Mouse (Mus musculus): Measurements from ENCODE around the gene St6galnac3. TPM values are rescaled to one million over a fixed set of nuclear protein-coding genes. Genes with fewer than 3 reads are reported as not detected.

Gene St6galnac3
- polyA plus RNA-seq, 1 experiment from 2014 or later = 55.0 TPM

DNA sequence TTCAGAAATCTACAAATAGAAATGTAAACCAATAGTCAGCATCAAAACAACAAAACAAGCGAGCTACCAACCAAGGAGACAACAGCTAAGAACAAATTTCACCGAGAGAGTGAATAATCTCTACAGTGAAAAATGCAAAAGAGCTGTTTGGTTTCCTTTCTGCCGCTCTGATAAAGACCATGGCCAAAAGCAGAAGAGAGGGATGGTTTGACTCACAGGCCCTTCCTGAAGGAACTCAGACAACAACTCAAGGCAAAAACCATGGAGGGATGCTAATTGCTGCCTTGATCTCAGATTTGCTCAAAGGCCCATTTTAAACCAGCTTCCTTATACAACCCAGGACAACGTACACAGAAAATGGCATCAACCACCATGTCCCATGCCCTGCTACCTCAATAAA is 437.4 kb downstream of the St6galnac3 start:
- Histone ChIP-seq H3K4me3 (ENCODE audit: low read depth, low read length) (no peak overlapping the region), H3K4me1 (ENCODE audit: control insufficient read depth, insufficient read depth, low read length) (no peaks in the 10 kb centered on the region), H3K27me3 (ENCODE audit: control insufficient read depth, insufficient read depth, low read length) (no peaks in the 10 kb centered on the region), H3K9me3 (replicated peaks; ENCODE audit: control insufficient read depth, low read length) (no peaks in the 10 kb centered on the region), H3K4me2 (ENCODE audit: low read depth, low read length) (no peak overlapping the region), H3K9ac (replicated peaks; ENCODE audit: low read length) (no peak overlapping the region), H3K27ac (replicated peaks; ENCODE audit: low read depth, low read length) (no peak overlapping the region), H3K36me3 (replicated peaks; ENCODE audit: control insufficient read depth, insufficient read depth, low read depth, low read length) (no peaks in the 10 kb centered on the region)
- DNase-seq (ENCODE audit: low spot score) (no peak), ATAC-seq (replicated peaks; ENCODE audit: insufficient number of reproducible peaks, low FRiP score, low TSS enrichment, low read depth) (no peak)
- 93% methylated on average over 4 of the region's 4 CpGs for WGBS

DNA sequence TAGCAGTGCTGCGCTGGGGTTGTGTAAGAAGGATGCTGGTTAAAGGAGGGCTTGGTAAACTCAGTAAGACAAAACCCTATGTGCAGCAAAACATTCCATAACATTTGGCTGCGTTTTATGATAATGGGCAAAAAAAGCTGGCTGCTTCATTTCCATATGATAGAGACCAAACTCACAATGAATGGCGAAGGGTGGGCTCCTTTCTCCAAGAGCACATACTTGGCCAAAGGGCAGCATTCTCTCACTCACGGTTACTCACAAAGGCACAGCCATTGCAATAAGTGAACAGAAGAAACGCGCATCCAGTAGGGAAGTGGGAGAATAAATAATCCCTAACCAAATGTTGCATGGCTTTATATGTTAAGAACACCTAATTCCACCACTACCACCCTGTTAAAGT is 437.9 kb downstream of the St6galnac3 start:
- Histone ChIP-seq H3K36me3 (replicated peaks; ENCODE audit: control insufficient read depth, insufficient read depth, low read depth, low read length) (no peaks in the 10 kb centered on the region), H3K27ac (replicated peaks; ENCODE audit: low read depth, low read length) (no peak overlapping the region), H3K9me3 (replicated peaks; ENCODE audit: control insufficient read depth, low read length) (no peaks in the 10 kb centered on the region), H3K4me1 (ENCODE audit: control insufficient read depth, insufficient read depth, low read length) (no peaks in the 10 kb centered on the region), H3K4me2 (ENCODE audit: low read depth, low read length) (no peak overlapping the region), H3K4me3 (ENCODE audit: low read depth, low read length) (no peak overlapping the region), H3K27me3 (ENCODE audit: control insufficient read depth, insufficient read depth, low read length) (no peaks in the 10 kb centered on the region), H3K9ac (replicated peaks; ENCODE audit: low read length) (no peak overlapping the region)
- no peak for DNase-seq (ENCODE audit: low spot score)
- ATAC-seq (replicated peaks; ENCODE audit: insufficient number of reproducible peaks, low FRiP score, low TSS enrichment, low read depth) = no peak
- WGBS = 94% methylated on average over 6 of the region's 6 CpGs

DNA sequence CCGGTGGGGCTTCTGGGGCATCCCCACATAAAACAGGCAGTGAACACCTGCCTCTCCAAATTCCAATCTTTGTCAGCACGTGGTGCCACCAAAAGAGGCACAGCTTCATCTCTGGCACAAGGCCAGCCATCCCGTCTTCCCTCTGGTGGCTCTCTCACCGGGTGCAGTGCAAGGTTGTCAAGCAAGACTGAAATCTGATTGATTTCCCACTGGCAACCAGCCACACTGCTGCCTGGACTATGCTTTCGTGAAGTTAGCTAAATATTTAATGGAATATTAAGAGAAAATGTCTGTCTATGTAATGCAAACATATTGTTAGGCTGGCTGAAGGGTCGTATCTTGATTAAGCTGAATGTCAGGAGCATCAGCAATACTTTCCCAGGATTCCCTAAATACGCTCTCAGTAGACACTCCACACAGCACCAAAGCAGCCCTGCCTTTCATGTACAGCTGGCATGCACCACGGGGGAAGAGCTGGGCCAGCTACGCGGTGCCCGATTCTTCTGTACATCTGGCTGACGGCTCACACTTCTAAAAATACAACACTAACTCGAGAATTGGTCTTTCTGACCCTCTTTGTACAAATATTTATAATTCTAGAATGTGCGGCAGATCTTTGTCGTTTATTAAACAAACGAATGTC is 442.7 kb downstream of the St6galnac3 start:
- no peaks in the 10 kb centered on the region for H3K36me3 ChIP-seq (replicated peaks; ENCODE audit: control insufficient read depth, insufficient read depth, low read depth, low read length)
- H3K27me3 ChIP-seq (ENCODE audit: control insufficient read depth, insufficient read depth, low read length) = no peaks in the 10 kb centered on the region
- no peaks in the 10 kb centered on the region for H3K4me1 ChIP-seq (ENCODE audit: control insufficient read depth, insufficient read depth, low read length)
- DNase-seq (ENCODE audit: low spot score) = no peak
- no peaks in the 10 kb centered on the region for H3K9me3 ChIP-seq (replicated peaks; ENCODE audit: control insufficient read depth, low read length)
- 79% methylated on average over 16 of the region's 16 CpGs for WGBS
- H3K4me3 ChIP-seq (ENCODE audit: low read depth, low read length) = no peak overlapping the region
- no peak overlapping the region for H3K9ac ChIP-seq (replicated peaks; ENCODE audit: low read length)
- no peak overlapping the region for H3K27ac ChIP-seq (replicated peaks; ENCODE audit: low read depth, low read length)
- no peak for ATAC-seq (replicated peaks; ENCODE audit: insufficient number of reproducible peaks, low FRiP score, low TSS enrichment, low read depth)
- H3K4me2 ChIP-seq (ENCODE audit: low read depth, low read length) = no peak overlapping the region

DNA sequence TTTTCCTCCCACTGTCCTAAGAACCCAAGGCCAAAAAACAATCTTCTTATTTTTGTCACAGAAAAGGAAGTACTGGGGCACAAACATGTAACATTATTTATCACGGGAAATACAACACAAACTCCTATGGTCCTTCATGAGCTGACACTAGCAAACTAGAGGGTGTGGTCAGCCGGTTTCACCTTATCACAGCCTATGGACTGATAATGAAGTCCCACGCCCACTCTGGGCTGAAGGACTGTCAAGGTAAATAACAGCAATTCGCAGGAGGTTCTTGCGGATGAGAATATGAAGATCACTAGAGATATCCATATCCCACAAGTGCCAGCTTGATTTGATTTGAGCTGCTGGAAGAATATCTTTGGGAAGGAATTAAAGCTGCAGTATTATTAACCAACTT is 446.7 kb downstream of the St6galnac3 start:
- Histone ChIP-seq H3K9me3 (replicated peaks; ENCODE audit: control insufficient read depth, low read length) (peaks cover 3% of the 10 kb centered on the region), H3K9ac (replicated peaks; ENCODE audit: low read length) (no peak overlapping the region), H3K4me2 (ENCODE audit: low read depth, low read length) (no peak overlapping the region), H3K4me1 (ENCODE audit: control insufficient read depth, insufficient read depth, low read length) (no peaks in the 10 kb centered on the region), H3K27me3 (ENCODE audit: control insufficient read depth, insufficient read depth, low read length) (no peaks in the 10 kb centered on the region), H3K36me3 (replicated peaks; ENCODE audit: control insufficient read depth, insufficient read depth, low read depth, low read length) (no peaks in the 10 kb centered on the region), H3K4me3 (ENCODE audit: low read depth, low read length) (no peak overlapping the region), H3K27ac (replicated peaks; ENCODE audit: low read depth, low read length) (no peak overlapping the region)
- WGBS = 81% methylated on average over 5 of the region's 5 CpGs
- DNase-seq (ENCODE audit: low spot score) = no peak
- no peak for ATAC-seq (replicated peaks; ENCODE audit: insufficient number of reproducible peaks, low FRiP score, low TSS enrichment, low read depth)

GRCm38 (mm10) chr3:153277389-153277999 is 447.5 kb downstream of the St6galnac3 start:
- Histone ChIP-seq H3K9me3 (replicated peaks; ENCODE audit: control insufficient read depth, low read length) (peaks cover 3% of the 10 kb centered on the region), H3K4me1 (ENCODE audit: control insufficient read depth, insufficient read depth, low read length) (no peaks in the 10 kb centered on the region), H3K4me3 (ENCODE audit: low read depth, low read length) (no peak overlapping the region), H3K9ac (replicated peaks; ENCODE audit: low read length) (no peak overlapping the region), H3K27me3 (ENCODE audit: control insufficient read depth, insufficient read depth, low read length) (no peaks in the 10 kb centered on the region), H3K4me2 (ENCODE audit: low read depth, low read length) (0 out of 2 replicates have a peak overlapping the region, but pooled peaks have one; percentile 3), H3K27ac (replicated peaks; ENCODE audit: low read depth, low read length) (no peak overlapping the region), H3K36me3 (replicated peaks; ENCODE audit: control insufficient read depth, insufficient read depth, low read depth, low read length) (no peaks in the 10 kb centered on the region)
- peak; percentile 75 for DNase-seq (ENCODE audit: low spot score)
- 26% methylated on average over 16 of the region's 16 CpGs for WGBS
- peak; percentile 89 for ATAC-seq (replicated peaks; ENCODE audit: insufficient number of reproducible peaks, low FRiP score, low TSS enrichment, low read depth)

- no peak overlapping the region for H3K27ac ChIP-seq (replicated peaks; ENCODE audit: low read depth, low read length)
- H3K4me1 ChIP-seq (ENCODE audit: control insufficient read depth, insufficient read depth, low read length) = no peaks in the 10 kb centered on the region
- no peaks in the 10 kb centered on the region for H3K27me3 ChIP-seq (ENCODE audit: control insufficient read depth, insufficient read depth, low read length)
- DNase-seq (ENCODE audit: low spot score) = no peak
- WGBS = 32% methylated on average over 16 of the region's 16 CpGs
- peaks cover 3% of the 10 kb centered on the region for H3K9me3 ChIP-seq (replicated peaks; ENCODE audit: control insufficient read depth, low read length)
- H3K9ac ChIP-seq (replicated peaks; ENCODE audit: low read length) = no peak overlapping the region
- H3K36me3 ChIP-seq (replicated peaks; ENCODE audit: control insufficient read depth, insufficient read depth, low read depth, low read length) = no peaks in the 10 kb centered on the region
- no peak overlapping the region for H3K4me3 ChIP-seq (ENCODE audit: low read depth, low read length)
- H3K4me2 ChIP-seq (ENCODE audit: low read depth, low read length) = no peak overlapping the region; the same call in 1 of the 2 replicates
- peak; percentile 78 for ATAC-seq (replicated peaks; ENCODE audit: insufficient number of reproducible peaks, low FRiP score, low TSS enrichment, low read depth)
Measured at GRCm38 (mm10) chr3:153276830-153277388, 448.1 kb downstream of the St6galnac3 start.

DNA sequence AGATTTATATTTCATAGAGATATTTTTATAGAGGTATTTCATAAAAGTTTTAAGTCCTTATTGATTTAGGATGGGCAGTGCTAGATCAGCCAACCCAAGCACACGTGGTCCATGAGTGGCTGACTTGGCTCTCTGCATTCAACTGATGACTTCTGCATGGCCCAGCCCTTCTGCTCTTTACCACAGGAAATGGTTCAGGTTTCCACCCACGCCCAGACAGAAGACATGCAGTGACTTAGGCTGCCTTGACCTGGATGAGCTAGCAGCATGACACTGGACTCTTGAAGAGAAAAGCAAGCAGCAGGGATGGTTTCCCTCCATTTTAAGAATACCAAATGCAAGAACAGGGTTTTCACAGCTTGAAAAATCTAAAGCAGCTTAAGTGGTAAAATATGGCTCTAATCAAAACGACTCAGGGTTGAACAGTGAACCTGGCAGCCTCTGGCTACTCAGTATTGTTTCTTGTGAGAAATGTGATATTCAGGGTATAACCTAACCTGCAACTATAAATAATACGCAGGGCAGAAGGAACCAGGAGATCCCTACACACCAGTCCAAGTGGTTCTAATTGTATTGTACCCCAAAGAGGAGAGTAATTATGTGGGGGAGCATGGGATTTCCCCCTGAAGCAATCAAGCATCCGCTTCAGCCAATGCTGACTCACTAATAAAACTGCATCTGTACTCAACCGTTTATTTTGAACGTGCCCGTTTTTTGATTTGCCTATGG is 448.7 kb downstream of the St6galnac3 start:
- no peak overlapping the region for H3K9ac ChIP-seq (replicated peaks; ENCODE audit: low read length)
- H3K4me3 ChIP-seq (ENCODE audit: low read depth, low read length) = no peak overlapping the region
- no peaks in the 10 kb centered on the region for H3K4me1 ChIP-seq (ENCODE audit: control insufficient read depth, insufficient read depth, low read length)
- H3K9me3 ChIP-seq (replicated peaks; ENCODE audit: control insufficient read depth, low read length) = peaks cover 3% of the 10 kb centered on the region
- 46% methylated on average over 8 of the region's 8 CpGs for WGBS
- H3K27ac ChIP-seq (replicated peaks; ENCODE audit: low read depth, low read length) = no peak overlapping the region
- H3K27me3 ChIP-seq (ENCODE audit: control insufficient read depth, insufficient read depth, low read length) = no peaks in the 10 kb centered on the region
- DNase-seq (ENCODE audit: low spot score) (peak; percentile 60), ATAC-seq (replicated peaks; ENCODE audit: insufficient number of reproducible peaks, low FRiP score, low TSS enrichment, low read depth) (0 out of 2 replicates have a peak, but pooled peaks have one; percentile 42)
- no peaks in the 10 kb centered on the region for H3K36me3 ChIP-seq (replicated peaks; ENCODE audit: control insufficient read depth, insufficient read depth, low read depth, low read length)
- H3K4me2 ChIP-seq (ENCODE audit: low read depth, low read length) = no peak overlapping the region; the same call in 1 of the 2 replicates

DNA sequence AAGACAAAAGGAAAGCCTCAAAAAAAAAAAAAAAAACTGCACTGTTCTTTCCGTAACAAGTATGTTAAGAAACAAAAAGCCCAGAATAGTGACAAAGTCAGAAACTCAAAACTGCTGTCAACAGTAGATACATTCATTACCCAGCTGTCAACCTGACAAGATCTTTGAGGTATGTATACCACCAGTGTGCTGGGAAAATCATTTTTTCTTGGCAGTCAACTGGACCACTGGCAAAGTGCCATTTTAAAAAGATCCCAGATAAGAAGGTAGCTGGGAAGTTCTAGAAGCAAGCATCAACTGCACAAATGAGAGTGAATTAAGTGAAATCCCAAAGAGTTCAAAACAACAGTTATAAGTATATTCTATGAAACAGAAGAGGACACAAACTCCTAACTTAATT is 452.7 kb downstream of the St6galnac3 start:
- ATAC-seq (replicated peaks; ENCODE audit: insufficient number of reproducible peaks, low FRiP score, low TSS enrichment, low read depth) = no peak
- H3K4me1 ChIP-seq (ENCODE audit: control insufficient read depth, insufficient read depth, low read length) = no peaks in the 10 kb centered on the region

More for the DNA sequence above, 452.7 kb downstream of the St6galnac3 start:
- Histone ChIP-seq H3K27me3 (ENCODE audit: control insufficient read depth, insufficient read depth, low read length) (no peaks in the 10 kb centered on the region), H3K27ac (replicated peaks; ENCODE audit: low read depth, low read length) (no peak overlapping the region), H3K9ac (replicated peaks; ENCODE audit: low read length) (no peak overlapping the region), H3K9me3 (replicated peaks; ENCODE audit: control insufficient read depth, low read length) (peaks cover 3% of the 10 kb centered on the region), H3K4me3 (ENCODE audit: low read depth, low read length) (no peak overlapping the region), H3K36me3 (replicated peaks; ENCODE audit: control insufficient read depth, insufficient read depth, low read depth, low read length) (no peaks in the 10 kb centered on the region), H3K4me2 (ENCODE audit: low read depth, low read length) (no peak overlapping the region)
- no peak for DNase-seq (ENCODE audit: low spot score)
- 79% methylated on average over 1 of the region's 1 CpGs for WGBS

Data from embryonic facial prominence, embryonic 11.5 days (tissue).